Mouse (Mus musculus) heart, postnatal 0 days (tissue): Measurements from ENCODE around the gene Tex101. TPM values are rescaled to one million over a fixed set of nuclear protein-coding genes. Genes with fewer than 3 reads are reported as not detected.
"Not testable (repeated sequence)": the region's sequence is repeated elsewhere in the genome, so short reads cannot be mapped to it uniquely, and the experiment has no call there.

Experiments
- ATAC-seq: fragments of 200-750 bp; cut with Nextera tagmentation; 2 replicates; pipeline ENCODE4 v1.8.0; 2017; ENCODE audit warnings: low read depth, moderate number of reproducible peaks, moderate library complexity; ENCODE audit not compliant: insufficient read depth
- DNase-seq: peaks from one replicate; pipeline ENCODE4 v3.0.0-alpha.2; 2016; ENCODE audit warnings: low spot score
- H3K27ac ChIP-seq: fragments of 300-500 bp; sonication (generic); 2 replicates; pipeline ENCODE4 v1.5.1; 2014; ENCODE audit warnings: low read depth, mild to moderate bottlenecking
- H3K27me3 ChIP-seq: fragments of 300-500 bp; sonication (generic); 2 replicates; pipeline ENCODE4 v1.6.1; 2014; ENCODE audit warnings: low read length, mixed read lengths; ENCODE audit not compliant: control insufficient read depth, insufficient read depth
- H3K36me3 ChIP-seq: fragments of 300-500 bp; sonication (generic); replicated peaks from 2 replicates; pipeline ENCODE4 v1.6.1; 2014; ENCODE audit warnings: low read length, mixed read lengths; ENCODE audit not compliant: control insufficient read depth, insufficient read depth
- H3K4me1 ChIP-seq: fragments of 300-500 bp; sonication (generic); 2 replicates; pipeline ENCODE4 v1.6.1; 2014; ENCODE audit warnings: antibody characterized with exemption; ENCODE audit not compliant: control insufficient read depth, insufficient read depth
- H3K4me2 ChIP-seq: fragments of 300-500 bp; sonication (generic); 2 replicates; pipeline ENCODE4 v1.6.1; 2014; ENCODE audit warnings: low read depth, mild to moderate bottlenecking, low read length, moderate library complexity
- H3K4me3 ChIP-seq: fragments of 300-500 bp; sonication (generic); 2 replicates; pipeline ENCODE4 v1.5.1; 2014; ENCODE audit warnings: low read depth, low read length
- H3K9ac ChIP-seq: fragments of 300-500 bp; sonication (generic); replicated peaks from 2 replicates; pipeline ENCODE4 v1.6.1; 2014; ENCODE audit warnings: low read depth, low read length, mixed read lengths
- H3K9me3 ChIP-seq: fragments of 300-500 bp; sonication (generic); replicated peaks from 2 replicates; pipeline ENCODE4 v1.6.1; 2016; ENCODE audit warnings: low read length; ENCODE audit not compliant: control insufficient read depth
- CTCF ChIP-seq: IDR thresholded peaks from 2 replicates; pipeline ENCODE4 v1.5.1; 2016; ENCODE audit warnings: antibody characterized with exemption, control low read depth, low read depth
- EP300 ChIP-seq: IDR thresholded peaks from 2 replicates; pipeline ENCODE4 v1.6.1; 2016; ENCODE audit warnings: antibody characterized with exemption, low read depth
- WGBS: fragments of 180-500 bp; shearing (Covaris S2); extraction: QIAGEN DNeasy Blood & Tissue Kit; methylation state at CpG from one replicate; pipeline ENCODE4 v1.1.7; 2014; 5-methylcytosine and 5-hydroxymethylcytosine counted together
- polyA plus RNA-seq: library from polyadenylated mRNA; unstranded; fragments of >200 nt; fragmentation: Nextera tagmentation; extraction: Ambion mirVana; gene quantifications from 2 replicates; pipeline ENCODE4 v1.2.1, GENCODE M21; 2015
- total RNA-seq: library from RNA; depleted of rRNA; stranded (reverse); fragments of >200 nt; gene quantifications from 2 replicates; pipeline ENCODE4 v1.2.3, GENCODE M21; 2014; ENCODE audit warnings: low replicate concordance; rRNA removed

Gene Tex101
- total and polyA plus RNA-seq, 2 experiments from 2014 or later: not detected

DNA sequence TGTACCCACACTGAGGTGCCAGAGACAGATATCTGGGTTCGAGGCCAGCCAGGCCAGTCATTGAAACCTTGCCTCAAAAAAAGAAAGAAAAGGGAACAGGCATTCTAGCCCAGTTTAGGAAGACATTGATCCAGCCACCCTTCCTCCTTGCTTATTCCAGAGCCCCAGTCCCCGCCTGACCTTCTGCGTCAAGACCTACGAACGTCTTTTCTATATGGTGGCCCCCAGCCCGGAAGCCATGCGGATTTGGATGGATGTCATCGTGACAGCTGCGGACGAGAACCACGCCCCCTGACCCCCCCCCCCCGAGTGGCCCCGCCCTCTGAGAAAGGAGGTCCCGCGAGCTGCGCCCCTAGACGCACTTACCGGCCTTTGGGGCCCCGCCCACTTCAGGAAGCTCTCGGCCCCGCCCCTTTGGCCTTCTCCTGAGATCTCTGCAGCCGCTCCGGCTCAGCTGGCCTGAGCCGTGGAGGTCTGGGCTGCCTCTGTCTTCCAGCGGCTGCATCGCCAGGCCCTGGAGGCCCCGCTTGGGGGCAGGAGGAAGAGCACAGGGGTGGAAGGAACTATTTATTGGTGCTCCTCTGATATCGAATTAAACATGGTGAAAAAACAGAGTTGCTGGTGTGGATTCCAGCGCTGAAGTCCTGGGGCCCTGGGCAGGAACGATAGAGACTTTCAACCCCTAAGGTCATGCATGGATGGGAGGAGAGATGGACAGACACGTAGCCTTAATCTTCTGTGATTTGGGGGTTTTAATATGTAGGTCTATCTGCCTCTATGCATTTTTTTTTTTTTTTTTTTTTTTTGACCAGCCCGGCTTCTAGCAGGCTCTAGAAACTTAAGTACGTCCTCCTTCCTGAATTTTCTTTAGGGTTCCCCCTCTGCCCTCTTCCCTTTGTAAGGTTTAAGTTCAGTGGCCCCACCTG lies 47.5 kb downstream of the Tex101 start:
- peak; percentile 47 for DNase-seq
- no peaks in the 10 kb centered on the region for H3K36me3 ChIP-seq
- peak overlapping the region; percentile 52 for H3K4me2 ChIP-seq
- no peaks in the 10 kb centered on the region for H3K9me3 ChIP-seq
- H3K4me3 ChIP-seq: peak overlapping the region; percentile 26
- H3K27ac ChIP-seq: no peak overlapping the region
- 10% methylated on average over 31 of the region's 33 CpGs for WGBS
- peaks cover 3% of the 10 kb centered on the region; the same call in 1 of the 2 replicates for H3K4me1 ChIP-seq
- TF ChIP-seq CTCF (no peak), EP300 (no peak)
- 0 out of 2 replicates have a peak overlapping the region, but pooled peaks have one; percentile 13 for H3K9ac ChIP-seq
- H3K27me3 ChIP-seq: no peaks in the 10 kb centered on the region
- peak; percentile 89 for ATAC-seq

DNA sequence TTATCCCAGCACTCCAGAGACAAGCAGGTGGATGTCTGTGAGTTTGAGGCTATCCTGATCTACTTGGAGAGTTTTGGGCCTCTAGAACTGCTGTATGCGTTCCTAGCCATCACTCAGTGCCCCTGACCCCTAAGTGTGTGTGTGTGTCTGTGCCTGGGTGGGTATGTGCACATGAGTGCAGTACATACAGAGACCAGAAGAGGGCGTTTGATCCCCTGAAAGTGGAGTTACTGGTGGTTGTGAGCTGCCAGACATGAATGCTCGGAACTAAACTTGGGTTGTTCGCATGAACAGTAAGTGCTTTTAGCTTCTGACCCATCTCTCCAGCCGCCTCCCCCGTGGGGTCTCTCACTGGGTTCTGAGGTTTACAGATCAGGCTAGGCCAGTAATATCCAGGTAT lies 53.5 kb downstream of the Tex101 start:
- no peaks in the 10 kb centered on the region for H3K4me1 ChIP-seq
- DNase-seq: no peak

DNA sequence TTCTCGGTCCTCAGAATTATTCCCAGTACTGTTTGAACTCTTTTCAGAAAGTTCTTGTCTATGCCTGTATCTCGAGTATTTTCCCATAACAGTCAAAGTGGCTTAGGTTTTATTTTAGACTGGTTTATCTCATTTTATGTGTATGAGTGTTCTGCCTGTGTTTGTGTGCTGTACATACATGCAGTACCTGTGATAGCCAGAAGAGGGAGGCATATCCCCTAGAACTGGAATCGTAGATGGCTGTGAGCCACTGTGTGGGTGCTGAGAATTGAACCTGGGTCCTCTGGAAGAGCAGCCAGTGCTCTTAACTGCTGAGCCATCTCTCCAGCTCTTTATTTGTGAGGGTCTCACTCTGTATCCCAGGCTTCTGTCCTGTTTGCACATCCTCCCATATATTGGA lies 55.3 kb downstream of the Tex101 start:
- Histone ChIP-seq H3K4me3 (no peak overlapping the region), H3K9ac (no peak overlapping the region), H3K4me1 (no peaks in the 10 kb centered on the region), H3K9me3 (0 out of 2 replicates have a peak, but pooled peaks cover 4% of the 10 kb centered on the region), H3K36me3 (no peaks in the 10 kb centered on the region), H3K4me2 (no peak overlapping the region), H3K27me3 (0 out of 2 replicates have a peak, but pooled peaks cover 3% of the 10 kb centered on the region), H3K27ac (no peak overlapping the region)
- DNase-seq (no peak), ATAC-seq (no peak)
- TF ChIP-seq CTCF (peak; percentile 8; the same call in 1 of the 2 replicates), EP300 (no peak)
- WGBS: 78% methylated on average over 3 of the region's 3 CpGs

More for the DNA sequence above, 53.5 kb downstream of the Tex101 start:
- TF ChIP-seq EP300: no peak
- TF ChIP-seq CTCF: no peak
- no peak for ATAC-seq
- no peaks in the 10 kb centered on the region for H3K36me3 ChIP-seq
- no peak overlapping the region for H3K27ac ChIP-seq
- H3K9me3 ChIP-seq: 0 out of 2 replicates have a peak, but pooled peaks cover 4% of the 10 kb centered on the region
- H3K4me2 ChIP-seq: no peak overlapping the region
- H3K9ac ChIP-seq: no peak overlapping the region
- 77% methylated on average over 6 of the region's 6 CpGs for WGBS
- 0 out of 2 replicates have a peak, but pooled peaks cover 3% of the 10 kb centered on the region for H3K27me3 ChIP-seq
- H3K4me3 ChIP-seq: no peak overlapping the region

DNA sequence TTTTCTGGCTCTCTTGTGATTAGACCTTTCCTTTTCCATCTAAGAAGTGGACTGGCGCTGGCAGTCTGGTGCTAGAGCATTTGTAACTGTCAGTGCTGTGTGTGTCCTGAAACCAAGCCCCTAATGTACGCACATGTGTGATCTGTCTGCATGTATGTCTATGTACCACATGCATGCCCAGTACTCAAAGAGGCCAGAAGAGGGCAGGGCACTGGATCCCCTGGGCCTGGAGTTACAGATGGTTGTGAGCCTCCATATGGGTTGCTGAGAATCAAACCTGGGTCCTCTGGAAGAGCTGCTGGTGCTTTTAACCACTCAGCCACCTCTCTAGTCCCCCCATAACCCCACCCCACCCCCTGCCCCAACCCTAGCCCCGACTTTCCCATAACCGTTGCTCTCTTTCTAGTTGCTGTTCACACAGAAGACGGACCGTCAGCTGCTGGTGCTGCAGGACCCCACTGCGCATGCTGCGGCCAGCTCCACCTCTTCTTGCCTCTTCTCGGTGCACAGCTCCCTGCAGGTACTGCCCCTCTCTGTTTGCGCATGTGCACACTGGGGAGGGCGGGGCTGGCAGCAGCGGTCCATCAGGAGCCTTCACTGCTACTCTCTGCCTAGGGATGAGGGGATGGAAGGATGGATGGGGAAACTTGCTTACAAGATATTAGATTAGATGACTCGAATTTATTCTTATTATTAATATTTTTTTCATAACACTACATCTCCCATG lies 56.6 kb downstream of the Tex101 start:
- ATAC-seq: peak; percentile 33; the same call in 1 of the 2 replicates
- no peak overlapping the region for H3K27ac ChIP-seq
- no peak for TF ChIP-seq CTCF
- TF ChIP-seq EP300: no peak

DNA sequence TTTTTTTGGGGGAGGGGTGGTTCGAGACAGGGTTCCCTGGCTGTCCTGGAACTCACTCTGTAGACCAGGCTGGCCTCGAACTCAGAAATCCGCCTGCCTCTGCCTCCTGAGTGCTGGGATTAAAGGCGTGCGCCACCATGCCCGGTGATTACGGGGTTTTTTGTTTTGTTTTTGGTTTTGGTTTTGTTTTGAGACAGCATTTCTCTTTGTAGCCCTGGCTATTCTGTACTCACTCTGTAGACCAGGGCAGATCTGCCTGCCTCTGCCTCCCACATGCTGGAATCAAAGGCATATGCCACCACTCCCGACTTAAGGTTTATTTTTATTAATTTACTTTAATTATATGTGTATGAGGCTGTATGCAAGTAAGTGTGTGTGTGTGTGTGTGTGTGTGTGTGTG lies 58.1 kb downstream of the Tex101 start:
- H3K4me3 ChIP-seq, H3K27ac ChIP-seq, H3K4me1 ChIP-seq, H3K9me3 ChIP-seq, H3K36me3 ChIP-seq, H3K9ac ChIP-seq, ATAC-seq, H3K4me2 ChIP-seq, DNase-seq: not testable (repeated sequence)
- WGBS: 81% methylated on average over 8 of the region's 8 CpGs
- peaks cover 11% of the 10 kb centered on the region for H3K27me3 ChIP-seq

More for the DNA sequence above, 56.6 kb downstream of the Tex101 start:
- no peaks in the 10 kb centered on the region for H3K4me1 ChIP-seq
- no peak overlapping the region for H3K4me3 ChIP-seq
- 0 out of 2 replicates have a peak, but pooled peaks cover 3% of the 10 kb centered on the region for H3K27me3 ChIP-seq
- no peak overlapping the region for H3K4me2 ChIP-seq
- H3K9me3 ChIP-seq: 0 out of 2 replicates have a peak, but pooled peaks cover 4% of the 10 kb centered on the region
- H3K36me3 ChIP-seq: no peaks in the 10 kb centered on the region
- no peak for DNase-seq
- 57% methylated on average over 13 of the region's 13 CpGs for WGBS
- H3K9ac ChIP-seq: no peak overlapping the region

Other genes with a start within 250 kb of the Tex101 start
- gene Irgc1, start 224.4 kb downstream of the Tex101 start, total RNA-seq: not detected in 2 replicates
- not detected in 2 replicates for gene Irgc1, start 224.4 kb downstream of the Tex101 start, polyA plus RNA-seq
- gene Plaur, start 214.2 kb downstream of the Tex101 start, total RNA-seq: 13.1 and 16.0 TPM in 2 replicates
- 6.1 and 6.5 TPM in 2 replicates for gene Plaur, start 214.2 kb downstream of the Tex101 start, polyA plus RNA-seq
- gene Cadm4, start 194.7 kb downstream of the Tex101 start, total RNA-seq: 14.3 and 30.5 TPM in 2 replicates
- gene Cadm4, start 194.7 kb downstream of the Tex101 start, polyA plus RNA-seq: 4.1 and 4.2 TPM in 2 replicates
- gene Zfp428, start 169.7 kb downstream of the Tex101 start, total RNA-seq: 24.8 and 36.3 TPM in 2 replicates
- gene Zfp428, start 169.7 kb downstream of the Tex101 start, polyA plus RNA-seq: 39.1 and 39.3 TPM in 2 replicates
- gene AC161166.1, start 164.2 kb downstream of the Tex101 start, total RNA-seq: not detected in 2 replicates
- 0.10 and 0.19 TPM in 2 replicates for gene AC161166.1, start 164.2 kb downstream of the Tex101 start, polyA plus RNA-seq
- gene Irgq, start 146.0 kb downstream of the Tex101 start, total RNA-seq: 22.1 and 24.5 TPM in 2 replicates
- gene Irgq, start 146.0 kb downstream of the Tex101 start, polyA plus RNA-seq: 4.5 and 4.8 TPM in 2 replicates
- gene Pinlyp, start 130.6 kb downstream of the Tex101 start, total RNA-seq: not detected in 2 replicates
- not detected in 2 replicates for gene Pinlyp, start 130.6 kb downstream of the Tex101 start, polyA plus RNA-seq
- gene Xrcc1, start 130.4 kb downstream of the Tex101 start, total RNA-seq: 30.3 and 46.1 TPM in 2 replicates
- 30.7 and 31.1 TPM in 2 replicates for gene Xrcc1, start 130.4 kb downstream of the Tex101 start, polyA plus RNA-seq
- gene Ethe1, start 89.1 kb downstream of the Tex101 start, total RNA-seq: 21.2 and 42.2 TPM in 2 replicates
- 21.5 and 23.1 TPM in 2 replicates for gene Ethe1, start 89.1 kb downstream of the Tex101 start, polyA plus RNA-seq
- gene Zfp575, start 89.0 kb downstream of the Tex101 start, total RNA-seq: 0.04 TPM in 1 of 2 replicates, not detected in the other
- 0.58 and 0.67 TPM in 2 replicates for gene Zfp575, start 89.0 kb downstream of the Tex101 start, polyA plus RNA-seq
- not detected in 2 replicates for gene Phldb3, start 65.9 kb downstream of the Tex101 start, total RNA-seq
- not detected in 2 replicates for gene Phldb3, start 65.9 kb downstream of the Tex101 start, polyA plus RNA-seq
- not detected in 2 replicates for gene Lypd3, start 40.1 kb downstream of the Tex101 start, total RNA-seq
- gene Lypd3, start 40.1 kb downstream of the Tex101 start, polyA plus RNA-seq: not detected in 2 replicates
- not detected in 2 replicates for gene BC049730, start 32.6 kb upstream of the Tex101 start, total RNA-seq
- not detected in 2 replicates for gene BC049730, start 32.6 kb upstream of the Tex101 start, polyA plus RNA-seq
- gene Gm4763, start 50.2 kb upstream of the Tex101 start, total RNA-seq: not detected in 2 replicates
- gene Gm4763, start 50.2 kb upstream of the Tex101 start, polyA plus RNA-seq: not detected in 2 replicates
- 0.12 TPM in 1 of 2 replicates, not detected in the other for gene Cd177, start 83.6 kb upstream of the Tex101 start, total RNA-seq
- 0.18 and 0.23 TPM in 2 replicates for gene Cd177, start 83.6 kb upstream of the Tex101 start, polyA plus RNA-seq
- gene Ceacam10, start 100.5 kb upstream of the Tex101 start, total RNA-seq: not detected in 2 replicates
- gene Ceacam10, start 100.5 kb upstream of the Tex101 start, polyA plus RNA-seq: not detected in 2 replicates
- 0.65 TPM in 1 of 2 replicates, not detected in the other for gene Gm9844, start 185.5 kb upstream of the Tex101 start, total RNA-seq
- gene Gm9844, start 185.5 kb upstream of the Tex101 start, polyA plus RNA-seq: 6.7 and 9.5 TPM in 2 replicates
- gene Lypd4, start 193.3 kb upstream of the Tex101 start, total RNA-seq: not detected in 2 replicates
- gene Lypd4, start 193.3 kb upstream of the Tex101 start, polyA plus RNA-seq: not detected in 2 replicates
- not detected in 2 replicates for gene Dmrtc2, start 193.4 kb upstream of the Tex101 start, total RNA-seq
- not detected in 2 replicates for gene Dmrtc2, start 193.4 kb upstream of the Tex101 start, polyA plus RNA-seq
- gene Rps19, start 207.7 kb upstream of the Tex101 start, total RNA-seq: 530 and 642 TPM in 2 replicates
- gene Rps19, start 207.7 kb upstream of the Tex101 start, polyA plus RNA-seq: 980 and 1,040 TPM in 2 replicates
- 2.8 TPM in 1 of 2 replicates, not detected in the other for gene Cd79a, start 220.7 kb upstream of the Tex101 start, total RNA-seq
- 0.33 and 0.70 TPM in 2 replicates for gene Cd79a, start 220.7 kb upstream of the Tex101 start, polyA plus RNA-seq
- gene Arhgef1, start 226.2 kb upstream of the Tex101 start, total RNA-seq: 16.0 and 28.2 TPM in 2 replicates
- gene Arhgef1, start 226.2 kb upstream of the Tex101 start, polyA plus RNA-seq: 37.0 TPM in 2 replicates